Mouse (Mus musculus): ENCODE measurements at regions not wholly inside any gene's neighbourhood (a gene's known extent, or its start where the extent isn't known, plus 50 kb on each side); places are given as distances from the start of the nearest gene placed in this dataset.

- ATAC-seq (ENCODE audit: low FRiP score, low TSS enrichment): no peak
- Histone ChIP-seq H3K4me2 (replicated peaks; ENCODE audit: low read depth) (no peak overlapping the region), H3K9ac (ENCODE audit: low read length) (no peak overlapping the region), H3K4me1 (replicated peaks; ENCODE audit: control insufficient read depth, insufficient read depth) (no peaks in the 10 kb centered on the region), H3K27ac (replicated peaks) (no peak overlapping the region), H3K9me3 (ENCODE audit: control insufficient read depth, low read length) (no peaks in the 10 kb centered on the region), H3K36me3 (ENCODE audit: control insufficient read depth, insufficient read depth, low read length) (no peaks in the 10 kb centered on the region), H3K27me3 (ENCODE audit: control insufficient read depth, insufficient read depth, low read length) (no peaks in the 10 kb centered on the region), H3K4me3 (ENCODE audit: low read depth, low read length) (no peak overlapping the region)
- DNase-seq (ENCODE audit: low spot score): no peak
- WGBS: 85% methylated on average over 3 of the region's 3 CpGs
- TF ChIP-seq CTCF (IDR thresholded peaks at IDR 0.05; ENCODE audit: low read depth): no peak
- TF ChIP-seq EP300 (optimal IDR thresholded peaks at IDR 0.05): no peak
Observed at GRCm38 (mm10) chr6:102977122-102977521, 404.2 kb upstream of the Cntn3 start.

DNA sequence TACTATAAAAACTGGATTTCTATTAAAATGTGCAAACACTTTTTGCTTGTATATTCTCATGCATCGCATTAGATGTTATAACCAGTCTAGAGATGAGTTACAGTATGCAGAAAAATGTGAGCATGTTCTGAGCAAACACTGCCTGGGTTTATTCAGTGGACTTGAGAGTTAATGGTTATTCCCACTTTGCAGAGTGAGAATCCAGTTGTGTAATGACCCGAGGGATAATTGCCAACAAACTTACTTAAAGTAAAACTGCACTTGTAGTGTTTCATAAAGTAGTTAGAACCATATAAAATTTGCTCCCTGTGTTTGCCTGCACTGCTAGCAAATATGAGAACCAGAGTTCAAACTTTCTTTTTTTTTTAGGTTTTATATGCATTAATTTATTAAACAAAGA lies 450.4 kb upstream of the Cntn3 start:
- DNase-seq (ENCODE audit: low spot score) (no peak), ATAC-seq (ENCODE audit: low FRiP score, low TSS enrichment) (no peak)
- H3K9ac ChIP-seq (ENCODE audit: low read length): no peak overlapping the region
- no peak overlapping the region for H3K27ac ChIP-seq (replicated peaks)
- H3K9me3 ChIP-seq (ENCODE audit: control insufficient read depth, low read length): no peaks in the 10 kb centered on the region
- no peak overlapping the region for H3K4me2 ChIP-seq (replicated peaks; ENCODE audit: low read depth)
- 56% methylated on average over 2 of the region's 2 CpGs for WGBS
- H3K36me3 ChIP-seq (ENCODE audit: control insufficient read depth, insufficient read depth, low read length): no peaks in the 10 kb centered on the region
- H3K27me3 ChIP-seq (ENCODE audit: control insufficient read depth, insufficient read depth, low read length): no peaks in the 10 kb centered on the region
- H3K4me1 ChIP-seq (replicated peaks; ENCODE audit: control insufficient read depth, insufficient read depth): no peaks in the 10 kb centered on the region
- H3K4me3 ChIP-seq (ENCODE audit: low read depth, low read length): no peak overlapping the region
- no peak for TF ChIP-seq CTCF (IDR thresholded peaks at IDR 0.05; ENCODE audit: low read depth)
- no peak for TF ChIP-seq EP300 (optimal IDR thresholded peaks at IDR 0.05)

DNA sequence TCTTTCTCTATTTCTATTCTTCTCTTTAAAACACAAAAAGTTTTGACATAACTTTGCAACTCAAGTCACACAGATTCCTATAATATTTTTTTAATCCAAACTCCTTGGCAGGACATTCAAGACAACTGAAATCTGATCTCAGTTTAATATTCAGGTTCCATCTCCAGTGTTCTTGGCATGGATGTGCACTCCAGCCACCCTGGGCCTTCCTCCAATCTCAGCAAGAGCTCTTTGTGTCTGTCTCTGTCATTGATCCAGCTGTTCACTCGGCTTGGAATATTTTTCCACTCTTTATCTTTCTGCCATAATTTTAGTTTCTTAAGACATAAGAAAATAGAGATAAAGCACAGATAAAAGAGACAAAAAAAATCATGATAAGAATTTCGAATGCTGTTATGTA lies 451.1 kb upstream of the Cntn3 start:
- H3K27me3 ChIP-seq (ENCODE audit: control insufficient read depth, insufficient read depth, low read length): no peaks in the 10 kb centered on the region
- no peak for DNase-seq (ENCODE audit: low spot score)
- WGBS: 38% methylated on average over 2 of the region's 2 CpGs

DNA sequence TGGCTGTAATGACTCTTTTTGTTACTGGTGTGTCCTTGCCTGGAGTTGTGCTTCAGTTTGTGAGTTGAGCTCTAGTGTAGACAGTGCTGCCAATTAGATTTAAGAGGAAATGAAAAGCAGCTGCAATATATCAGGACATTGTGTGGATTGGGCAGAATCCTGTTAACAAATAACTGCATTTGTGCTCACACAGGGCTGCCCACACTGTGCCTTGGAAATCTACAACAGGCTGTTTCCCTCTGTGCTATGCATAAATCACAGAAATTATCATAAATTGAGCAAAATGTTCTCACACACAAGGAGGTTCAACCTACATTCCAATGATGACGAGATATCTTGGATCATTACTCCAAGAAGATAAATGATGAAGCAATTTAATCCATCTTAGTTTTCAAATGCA lies 455.2 kb upstream of the Cntn3 start:
- TF ChIP-seq EP300 (optimal IDR thresholded peaks at IDR 0.05): no peak
- TF ChIP-seq CTCF (IDR thresholded peaks at IDR 0.05; ENCODE audit: low read depth): no peak
- ATAC-seq (ENCODE audit: low FRiP score, low TSS enrichment): no peak
- WGBS: 38% methylated on average over 1 of the region's 1 CpGs

More for the DNA sequence above, 451.1 kb upstream of the Cntn3 start:
- no peaks in the 10 kb centered on the region for H3K4me1 ChIP-seq (replicated peaks; ENCODE audit: control insufficient read depth, insufficient read depth)
- H3K4me3 ChIP-seq (ENCODE audit: low read depth, low read length): no peak overlapping the region
- H3K4me2 ChIP-seq (replicated peaks; ENCODE audit: low read depth): no peak overlapping the region
- ATAC-seq (ENCODE audit: low FRiP score, low TSS enrichment): no peak
- no peak overlapping the region for H3K9ac ChIP-seq (ENCODE audit: low read length)
- H3K36me3 ChIP-seq (ENCODE audit: control insufficient read depth, insufficient read depth, low read length): no peaks in the 10 kb centered on the region
- no peak overlapping the region for H3K27ac ChIP-seq (replicated peaks)
- TF ChIP-seq EP300 (optimal IDR thresholded peaks at IDR 0.05): no peak
- no peak for TF ChIP-seq CTCF (IDR thresholded peaks at IDR 0.05; ENCODE audit: low read depth)
- no peaks in the 10 kb centered on the region for H3K9me3 ChIP-seq (ENCODE audit: control insufficient read depth, low read length)

DNA sequence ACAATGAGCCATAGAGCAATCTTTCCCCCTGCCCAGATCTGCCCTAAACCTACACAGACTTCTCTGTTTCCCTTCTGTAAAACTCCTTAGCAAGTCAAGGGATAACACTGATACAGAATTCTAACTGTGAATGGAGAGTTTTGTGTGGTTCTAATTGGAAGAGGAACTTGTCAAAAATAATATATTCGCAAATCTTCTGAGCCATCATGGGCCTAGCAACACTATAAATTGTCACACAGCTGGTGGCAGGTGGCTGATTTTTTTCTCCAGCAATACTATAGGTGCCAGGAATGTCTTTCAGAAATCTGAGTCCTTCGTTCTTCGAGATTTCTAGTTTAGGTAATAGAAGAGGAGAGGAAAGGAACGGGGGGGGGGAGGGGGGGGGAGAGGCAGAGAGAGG lies 460.5 kb upstream of the Cntn3 start:
- ATAC-seq (ENCODE audit: low FRiP score, low TSS enrichment) (no peak), DNase-seq (ENCODE audit: low spot score) (no peak)
- no peak overlapping the region for H3K4me2 ChIP-seq (replicated peaks; ENCODE audit: low read depth)
- H3K4me1 ChIP-seq (replicated peaks; ENCODE audit: control insufficient read depth, insufficient read depth): no peaks in the 10 kb centered on the region
- H3K9me3 ChIP-seq (ENCODE audit: control insufficient read depth, low read length): no peaks in the 10 kb centered on the region
- H3K27me3 ChIP-seq (ENCODE audit: control insufficient read depth, insufficient read depth, low read length): no peaks in the 10 kb centered on the region
- no peaks in the 10 kb centered on the region for H3K36me3 ChIP-seq (ENCODE audit: control insufficient read depth, insufficient read depth, low read length)
- H3K27ac ChIP-seq (replicated peaks): no peak overlapping the region
- WGBS: 57% methylated on average over 3 of the region's 4 CpGs
- no peak overlapping the region for H3K4me3 ChIP-seq (ENCODE audit: low read depth, low read length)
- H3K9ac ChIP-seq (ENCODE audit: low read length): no peak overlapping the region
- TF ChIP-seq CTCF (IDR thresholded peaks at IDR 0.05; ENCODE audit: low read depth) (no peak), EP300 (optimal IDR thresholded peaks at IDR 0.05) (no peak)

More for the DNA sequence above, 455.2 kb upstream of the Cntn3 start:
- Histone ChIP-seq H3K27ac (replicated peaks) (no peak overlapping the region), H3K9ac (ENCODE audit: low read length) (no peak overlapping the region), H3K27me3 (ENCODE audit: control insufficient read depth, insufficient read depth, low read length) (no peaks in the 10 kb centered on the region), H3K4me3 (ENCODE audit: low read depth, low read length) (no peak overlapping the region), H3K4me1 (replicated peaks; ENCODE audit: control insufficient read depth, insufficient read depth) (no peaks in the 10 kb centered on the region), H3K4me2 (replicated peaks; ENCODE audit: low read depth) (no peak overlapping the region), H3K9me3 (ENCODE audit: control insufficient read depth, low read length) (no peaks in the 10 kb centered on the region), H3K36me3 (ENCODE audit: control insufficient read depth, insufficient read depth, low read length) (no peaks in the 10 kb centered on the region)
- no peak for DNase-seq (ENCODE audit: low spot score)

GRCm38 (mm10) chr6:103033919-103034318 lies 461.0 kb upstream of the Cntn3 start:
- Histone ChIP-seq H3K9ac (ENCODE audit: low read length) (no peak overlapping the region), H3K4me3 (ENCODE audit: low read depth, low read length) (no peak overlapping the region), H3K27ac (replicated peaks) (no peak overlapping the region), H3K27me3 (ENCODE audit: control insufficient read depth, insufficient read depth, low read length) (no peaks in the 10 kb centered on the region), H3K36me3 (ENCODE audit: control insufficient read depth, insufficient read depth, low read length) (no peaks in the 10 kb centered on the region), H3K4me1 (replicated peaks; ENCODE audit: control insufficient read depth, insufficient read depth) (no peaks in the 10 kb centered on the region), H3K4me2 (replicated peaks; ENCODE audit: low read depth) (no peak overlapping the region), H3K9me3 (ENCODE audit: control insufficient read depth, low read length) (no peaks in the 10 kb centered on the region)
- WGBS: 29% methylated on average over 7 of the region's 7 CpGs
- no peak for TF ChIP-seq CTCF (IDR thresholded peaks at IDR 0.05; ENCODE audit: low read depth)
- no peak for TF ChIP-seq EP300 (optimal IDR thresholded peaks at IDR 0.05)
- ATAC-seq (ENCODE audit: low FRiP score, low TSS enrichment) (no peak), DNase-seq (ENCODE audit: low spot score) (no peak)
